Comparison of ENCODE assay signal across 8 mouse cellular contexts in the genomic region with DNA sequence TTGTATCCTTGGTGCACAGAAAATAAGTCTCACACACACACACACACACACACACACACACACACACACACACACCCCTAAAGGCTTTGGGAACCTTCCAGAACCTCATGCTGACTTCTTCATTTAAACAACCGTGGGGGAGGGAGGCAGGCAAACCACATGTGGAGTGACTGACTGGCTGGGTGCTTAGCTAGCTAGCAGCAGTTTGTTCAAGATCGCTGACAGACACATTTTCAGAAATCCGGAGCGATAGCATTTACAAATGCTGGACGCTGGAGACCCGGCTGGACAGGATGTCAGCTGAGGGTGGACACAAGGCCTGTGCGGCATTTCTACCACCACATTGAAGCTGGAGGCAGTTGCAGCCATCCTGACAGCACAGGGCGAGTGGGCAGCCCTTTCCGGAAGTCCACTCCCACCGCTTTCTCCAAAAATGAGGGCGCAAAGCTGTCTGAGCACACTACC. TPM values are rescaled to one million over a fixed set of nuclear protein-coding genes. Genes with fewer than 3 reads are reported as not detected.
DNase-seq lines count a peak whose midpoint lies in the region; ATAC-seq lines count a peak whose summit lies in the region.

No protein-coding gene starts in this region.

- ATAC-seq in frontal cortex, adult (ENCODE audit: low TSS enrichment), result peak; percentile 62
- no peak for ATAC-seq in kidney, embryonic 15.5 days (replicated peaks; ENCODE audit: low FRiP score)
- no peak for ATAC-seq in forebrain, embryonic 13.5 days

- no peak for DNase-seq in frontal cortex, postnatal 25 days (ENCODE audit: low spot score in 2 of 2)
- peak; percentile 84 for DNase-seq in brain, adult 2 months (ENCODE audit: low read depth, low spot score)
- DNase-seq in lung, postnatal 4 days, result peak; percentile 65 to 87
- no peak for DNase-seq in adrenal gland, postnatal 10 days
- no peak for DNase-seq in forebrain, embryonic 10.5 days (ENCODE audit: extremely low spot score, low spot score)

- WGBS in kidney, embryonic 15.5 days, result 63% methylated on average over 11 of the region's 11 CpGs
- 87% methylated on average over 11 of the region's 11 CpGs for WGBS in forebrain, embryonic 10.5 days
- WGBS in forebrain, embryonic 13.5 days, result 82% methylated on average over 11 of the region's 11 CpGs

- H3K9me3 ChIP-seq in kidney, embryonic 15.5 days (replicated peaks), result no peaks in the 10 kb centered on the region
- H3K9me3 ChIP-seq in forebrain, embryonic 10.5 days, result no peaks in the 10 kb centered on the region
- H3K9me3 ChIP-seq in forebrain, embryonic 13.5 days (replicated peaks), result no peaks in the 10 kb centered on the region

- H3K4me3 ChIP-seq in kidney, embryonic 15.5 days (replicated peaks), result no peak overlapping the region
- H3K4me3 ChIP-seq in forebrain, embryonic 10.5 days, result no peak overlapping the region
- H3K4me3 ChIP-seq in forebrain, embryonic 13.5 days, result no peak overlapping the region

- peaks cover 25% of the 10 kb centered on the region for H3K36me3 ChIP-seq in kidney, embryonic 15.5 days
- peaks cover 45% of the 10 kb centered on the region for H3K36me3 ChIP-seq in forebrain, embryonic 10.5 days (replicated peaks)
- H3K36me3 ChIP-seq in forebrain, embryonic 13.5 days (ENCODE audit: poor library complexity, severe bottlenecking), result peaks cover 27% of the 10 kb centered on the region

- no peaks in the 10 kb centered on the region for H3K27me3 ChIP-seq in kidney, embryonic 15.5 days
- H3K27me3 ChIP-seq in forebrain, embryonic 10.5 days (ENCODE audit: poor library complexity, severe bottlenecking), result no peaks in the 10 kb centered on the region
- H3K27me3 ChIP-seq in forebrain, embryonic 13.5 days, result no peaks in the 10 kb centered on the region

- peak overlapping the region; percentile 49 for H3K27ac ChIP-seq in kidney, embryonic 15.5 days
- H3K27ac ChIP-seq in forebrain, embryonic 10.5 days, result no peak overlapping the region
- H3K27ac ChIP-seq in forebrain, embryonic 13.5 days, result no peak overlapping the region

- peaks cover 58% of the 10 kb centered on the region for H3K4me1 ChIP-seq in kidney, embryonic 15.5 days
- peaks cover 59% of the 10 kb centered on the region for H3K4me1 ChIP-seq in forebrain, embryonic 10.5 days
- peaks cover 42% of the 10 kb centered on the region for H3K4me1 ChIP-seq in forebrain, embryonic 13.5 days

- no peak overlapping the region for H3K4me2 ChIP-seq in kidney, embryonic 15.5 days
- H3K4me2 ChIP-seq in forebrain, embryonic 13.5 days, result no peak overlapping the region

- H3K9ac ChIP-seq in kidney, embryonic 15.5 days, result no peak overlapping the region
- no peak overlapping the region for H3K9ac ChIP-seq in forebrain, embryonic 13.5 days

RNA-seq across cellular contexts. Expression of a gene that starts 15.5 kb away (rescaled TPM):
- polyA plus RNA-seq in kidney, embryonic 15.5 days (2015; fragmentation: Nextera tagmentation; extraction: Ambion mirVana), result 99.2 and 138 TPM in 2 replicates
- 10 to 100 TPM; 68.0 to 77.5 TPM for total RNA-seq in adrenal gland, postnatal 10 days (2021)
- polyA plus RNA-seq in forebrain, embryonic 10.5 days (2016; fragmentation: Nextera tagmentation; extraction: Ambion mirVana), result 109 and 114 TPM in 2 replicates
- 92.3 and 99.6 TPM in 2 replicates for polyA plus RNA-seq in forebrain, embryonic 13.5 days (2015; fragmentation: Nextera tagmentation; extraction: Ambion mirVana)

RNA-seq across cellular contexts. Expression of a gene that starts 37.2 kb away (rescaled TPM):
- polyA plus RNA-seq in kidney, embryonic 15.5 days (2015; fragmentation: Nextera tagmentation; extraction: Ambion mirVana), result 16.7 and 18.4 TPM in 2 replicates
- total RNA-seq in adrenal gland, postnatal 10 days (2021), result 10 to 100 TPM in 1 of 2 experiments, 1 to 10 TPM in 1; 7.3 to 11.2 TPM
- 10.8 and 11.1 TPM in 2 replicates for polyA plus RNA-seq in forebrain, embryonic 10.5 days (2016; fragmentation: Nextera tagmentation; extraction: Ambion mirVana)
- polyA plus RNA-seq in forebrain, embryonic 13.5 days (2015; fragmentation: Nextera tagmentation; extraction: Ambion mirVana), result 10.8 and 12.6 TPM in 2 replicates

RNA-seq across cellular contexts. Expression of a gene that starts 46.6 kb away (rescaled TPM):
- polyA plus RNA-seq in kidney, embryonic 15.5 days (2015; fragmentation: Nextera tagmentation; extraction: Ambion mirVana), result 14.9 and 15.0 TPM in 2 replicates
- 10 to 100 TPM in 1 of 2 experiments, 1 to 10 TPM in 1; 8.7 to 12.0 TPM for total RNA-seq in adrenal gland, postnatal 10 days (2021)
- polyA plus RNA-seq in forebrain, embryonic 10.5 days (2016; fragmentation: Nextera tagmentation; extraction: Ambion mirVana), result 16.7 and 17.3 TPM in 2 replicates
- polyA plus RNA-seq in forebrain, embryonic 13.5 days (2015; fragmentation: Nextera tagmentation; extraction: Ambion mirVana), result 11.6 and 14.4 TPM in 2 replicates

Comparison
In these comparisons a context has a peak if more than half of its experiments do, and no peak if none do; other contexts are left out.
1. DNase-seq: peak in brain, adult 2 months (single experiment) and lung, postnatal 4 days (2 of 2); none in frontal cortex, postnatal 25 days (0 of 2), adrenal gland, postnatal 10 days (single experiment) and forebrain, embryonic 10.5 days (single experiment).